Mouse (Mus musculus) heart, embryonic 16.5 days (tissue): ENCODE data around the gene 4833423E24Rik. TPM values are rescaled to one million over a fixed set of nuclear protein-coding genes. Genes with fewer than 3 reads are reported as not detected.

Source experiments
- ATAC-seq: fragments of 200-750 bp; cut with Nextera tagmentation; replicated peaks from 2 replicates; pipeline ENCODE4 v1.8.0; 2017; ENCODE audit warnings: moderate number of reproducible peaks; ENCODE audit not compliant: insufficient read depth, low FRiP score; ENCODE audit errors: extremely low read depth
- H3K27ac ChIP-seq: fragments of 300-500 bp; sonication (generic); 2 replicates; pipeline ENCODE4 v1.5.1; 2014; ENCODE audit warnings: mild to moderate bottlenecking, low read length, control low read depth, moderate library complexity
- H3K27me3 ChIP-seq: fragments of 300-500 bp; sonication (generic); 2 replicates; pipeline ENCODE4 v1.6.1; 2014; ENCODE audit warnings: low read length, mixed read lengths; ENCODE audit not compliant: control insufficient read depth, insufficient read depth
- H3K36me3 ChIP-seq: fragments of 300-500 bp; sonication (generic); 2 replicates; pipeline ENCODE4 v1.6.1; 2014; ENCODE audit not compliant: control insufficient read depth, insufficient read depth
- H3K4me1 ChIP-seq: fragments of 300-500 bp; sonication (generic); 2 replicates; pipeline ENCODE4 v1.6.1; 2014; ENCODE audit warnings: low read length, mixed read lengths; ENCODE audit not compliant: control insufficient read depth, insufficient read depth
- H3K4me2 ChIP-seq: fragments of 300-500 bp; sonication (generic); 2 replicates; pipeline ENCODE4 v1.6.1; 2014; ENCODE audit warnings: low read depth, mild to moderate bottlenecking, control low read depth, low read length
- H3K4me3 ChIP-seq: fragments of 300-500 bp; sonication (generic); 2 replicates; pipeline ENCODE4 v1.5.1; 2014; ENCODE audit warnings: mild to moderate bottlenecking, control low read depth, low read length
- H3K9ac ChIP-seq: fragments of 300-500 bp; sonication (generic); 2 replicates; pipeline ENCODE4 v1.6.1; 2014; ENCODE audit warnings: low read length, control low read depth
- H3K9me3 ChIP-seq: fragments of 300-500 bp; sonication (generic); replicated peaks from 2 replicates; pipeline ENCODE4 v1.6.1; 2016; ENCODE audit warnings: low read length; ENCODE audit not compliant: control insufficient read depth
- WGBS: fragments of 180-500 bp; shearing (Covaris S2); extraction: QIAGEN DNeasy Blood & Tissue Kit; methylation state at CpG from one replicate; pipeline ENCODE4 v1.1.7; 2014; 5-methylcytosine and 5-hydroxymethylcytosine counted together
- polyA plus RNA-seq: library from polyadenylated mRNA; unstranded; fragments of >200 nt; fragmentation: Nextera tagmentation; extraction: Ambion mirVana; gene quantifications from 2 replicates; pipeline ENCODE4 v1.2.1, GENCODE M21; 2015

4833423E24Rik gene
- 0.15 and 0.29 TPM in 2 replicates for polyA plus RNA-seq

GRCm38 (mm10) chr2:85518879-85519278, at the start of gene 4833423E24Rik:
TSS of gene 4833423E24Rik (minus strand) at chr2:85519024.
- no peaks in the 10 kb centered on the region for H3K36me3 ChIP-seq
- H3K27me3 ChIP-seq: no peaks in the 10 kb centered on the region
- H3K27ac ChIP-seq: no peak within 1 kb of the TSS
- no peak within 1 kb of the TSS for H3K4me2 ChIP-seq
- no peak within 1 kb of the TSS for H3K9ac ChIP-seq
- ATAC-seq: no peak
- no peaks in the 10 kb centered on the region for H3K9me3 ChIP-seq
- H3K4me3 ChIP-seq: no peak within 1 kb of the TSS
- no peaks in the 10 kb centered on the region for H3K4me1 ChIP-seq
- WGBS: 34% methylated on average over 4 of the region's 4 CpGs

DNA sequence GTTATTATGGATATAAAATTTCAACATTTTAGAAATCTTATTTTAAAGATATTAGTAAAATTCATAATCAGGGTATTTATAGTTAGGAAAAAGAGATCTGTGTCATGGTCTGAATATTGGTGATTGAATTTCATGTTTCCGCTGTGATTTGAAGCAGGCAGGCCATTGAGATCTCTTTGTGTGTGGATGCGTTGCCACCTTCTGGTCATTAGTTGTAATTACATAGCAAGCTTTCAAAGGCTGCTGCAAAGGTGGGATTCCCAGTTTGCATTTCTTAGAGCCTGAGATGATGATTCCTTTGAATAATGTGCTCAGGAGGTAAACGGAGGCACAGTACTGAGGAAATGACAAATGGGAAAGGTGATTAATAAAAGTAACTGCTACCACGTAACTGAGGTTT, 42.4 kb upstream of the 4833423E24Rik start:
- WGBS: 18% methylated on average over 4 of the region's 4 CpGs
- no peak overlapping the region for H3K4me2 ChIP-seq
- no peaks in the 10 kb centered on the region for H3K36me3 ChIP-seq
- H3K27ac ChIP-seq: no peak overlapping the region
- no peak for ATAC-seq
- no peaks in the 10 kb centered on the region for H3K9me3 ChIP-seq
- H3K4me3 ChIP-seq: no peak overlapping the region
- no peak overlapping the region for H3K9ac ChIP-seq
- H3K27me3 ChIP-seq: no peaks in the 10 kb centered on the region
- no peaks in the 10 kb centered on the region for H3K4me1 ChIP-seq

GRCm38 (mm10) chr2:85560226-85560625, 41.4 kb upstream of the 4833423E24Rik start:
- H3K4me1 ChIP-seq: no peaks in the 10 kb centered on the region
- no peak overlapping the region for H3K27ac ChIP-seq
- H3K9me3 ChIP-seq: no peaks in the 10 kb centered on the region
- WGBS: 36% methylated on average over 4 of the region's 4 CpGs
- no peak overlapping the region for H3K4me3 ChIP-seq
- ATAC-seq: no peak
- H3K4me2 ChIP-seq: no peak overlapping the region
- no peaks in the 10 kb centered on the region for H3K27me3 ChIP-seq
- no peak overlapping the region for H3K9ac ChIP-seq
- no peaks in the 10 kb centered on the region for H3K36me3 ChIP-seq

DNA sequence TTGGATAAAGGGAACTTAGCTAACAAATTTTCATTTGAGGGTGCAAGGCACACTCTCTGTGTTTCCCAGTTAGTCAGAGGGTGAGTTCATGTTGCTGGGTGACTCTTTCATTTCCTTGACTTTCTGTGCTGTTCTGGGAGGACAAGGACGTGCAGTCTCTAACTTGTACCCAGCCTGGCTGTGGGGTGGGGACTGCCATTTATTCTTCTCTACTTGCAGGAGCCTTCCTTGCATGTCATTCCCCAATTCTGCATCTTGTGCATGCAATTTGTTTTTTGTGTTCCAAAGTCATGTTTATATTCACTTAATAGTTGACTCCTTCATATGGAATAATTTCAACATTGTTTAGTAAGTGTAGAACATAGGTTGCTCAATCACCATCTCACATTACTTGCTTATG, 36.0 kb upstream of the 4833423E24Rik start:
- Histone ChIP-seq H3K27ac (no peak overlapping the region), H3K4me2 (no peak overlapping the region), H3K9me3 (no peaks in the 10 kb centered on the region), H3K9ac (no peak overlapping the region), H3K27me3 (no peaks in the 10 kb centered on the region), H3K36me3 (no peaks in the 10 kb centered on the region), H3K4me1 (no peaks in the 10 kb centered on the region), H3K4me3 (no peak overlapping the region)
- 56% methylated on average over 1 of the region's 1 CpGs for WGBS
- no peak for ATAC-seq

DNA sequence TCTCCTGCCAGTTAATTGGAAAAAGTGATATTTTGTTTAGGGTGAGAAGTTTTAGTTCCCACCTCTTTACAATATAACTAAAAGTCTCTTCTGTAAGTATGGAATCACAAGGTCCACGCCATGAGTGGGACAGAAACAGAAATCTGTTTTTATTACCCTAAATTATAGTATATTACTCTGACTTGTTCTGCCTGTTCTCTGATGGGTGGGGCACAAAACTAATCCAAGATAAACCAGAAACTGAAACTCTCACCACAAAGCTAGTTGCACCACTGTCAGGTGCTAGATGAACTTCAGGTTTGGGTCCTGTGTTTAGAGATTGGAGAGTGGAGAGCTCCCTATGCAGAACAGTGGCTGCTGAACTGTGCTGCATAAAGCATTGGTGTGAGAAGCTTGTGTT, 15.1 kb upstream of the 4833423E24Rik start:
- WGBS: 79% methylated on average over 1 of the region's 1 CpGs
- no peak for ATAC-seq
- H3K4me2 ChIP-seq: no peak overlapping the region
- no peaks in the 10 kb centered on the region for H3K27me3 ChIP-seq
- no peak overlapping the region for H3K9ac ChIP-seq
- no peaks in the 10 kb centered on the region for H3K36me3 ChIP-seq
- no peaks in the 10 kb centered on the region for H3K9me3 ChIP-seq
- H3K4me3 ChIP-seq: no peak overlapping the region
- no peaks in the 10 kb centered on the region for H3K4me1 ChIP-seq
- H3K27ac ChIP-seq: no peak overlapping the region

DNA sequence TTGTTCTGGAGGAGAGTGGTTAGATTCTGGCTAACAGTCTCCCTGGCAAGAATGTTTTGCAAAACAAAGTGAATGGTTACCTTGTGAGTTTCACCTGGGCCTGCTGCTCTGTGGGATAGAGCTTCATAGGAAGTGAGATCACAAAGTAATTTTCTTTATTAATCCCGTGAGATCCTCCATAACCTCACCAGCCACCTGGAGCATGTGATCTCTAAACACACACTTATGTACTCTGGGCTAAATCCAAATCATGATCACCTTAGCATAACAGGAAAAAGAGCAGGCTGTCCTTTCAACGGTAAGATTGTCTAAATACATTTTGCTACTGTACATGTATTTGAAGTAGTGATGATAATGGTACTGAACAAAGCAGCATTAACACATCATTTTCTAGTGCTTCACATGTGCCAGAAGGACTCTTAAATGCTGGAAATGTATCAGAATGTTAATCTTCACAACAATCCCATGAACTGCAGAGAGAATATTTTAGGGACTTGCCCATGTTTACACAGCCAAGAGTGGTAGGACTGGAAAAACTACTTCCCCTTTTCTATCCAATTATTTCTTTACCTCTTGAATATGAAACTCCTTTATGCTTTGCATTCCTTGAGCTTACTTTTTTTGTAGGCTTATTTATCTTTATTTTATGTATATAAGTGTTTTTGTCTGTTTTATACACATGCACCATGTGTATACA, 13.4 kb upstream of the 4833423E24Rik start:
- Histone ChIP-seq H3K4me3 (no peak overlapping the region), H3K4me1 (no peaks in the 10 kb centered on the region), H3K9me3 (no peaks in the 10 kb centered on the region), H3K27me3 (no peaks in the 10 kb centered on the region), H3K9ac (no peak overlapping the region), H3K4me2 (no peak overlapping the region), H3K36me3 (no peaks in the 10 kb centered on the region), H3K27ac (no peak overlapping the region)
- WGBS: 71% methylated on average over 2 of the region's 2 CpGs
- no peak for ATAC-seq

DNA sequence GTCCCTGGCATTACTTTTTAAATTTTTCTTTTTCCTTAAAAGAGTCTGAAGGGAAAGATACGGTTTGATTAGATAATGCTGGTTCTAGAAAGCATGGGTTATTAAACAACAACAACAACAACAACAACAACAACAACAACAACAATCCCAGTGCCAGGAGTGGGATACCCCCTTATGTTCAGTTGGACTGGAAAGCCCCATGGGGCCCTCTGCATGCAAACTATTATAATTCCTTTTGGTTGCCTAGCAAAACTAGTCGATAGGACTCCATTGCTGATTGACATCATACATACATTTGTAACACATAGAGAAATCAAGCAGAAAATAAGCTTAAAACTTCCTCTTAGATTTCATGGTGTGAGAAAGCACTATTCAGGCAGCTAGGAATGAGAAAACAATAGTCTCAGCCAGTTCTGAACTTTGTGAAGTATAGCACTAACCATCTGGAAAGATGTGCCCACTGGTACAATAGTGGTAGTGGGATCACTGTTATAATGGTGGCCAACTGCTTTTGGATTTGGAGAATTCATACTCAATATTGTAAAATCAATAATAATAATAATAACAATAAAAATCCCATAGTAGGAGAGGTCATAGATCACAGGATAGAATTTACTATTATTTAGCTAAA, 4.2 kb upstream of the 4833423E24Rik start:
- H3K27ac ChIP-seq: no peak overlapping the region
- no peak for ATAC-seq
- H3K27me3 ChIP-seq: no peaks in the 10 kb centered on the region
- H3K36me3 ChIP-seq: no peaks in the 10 kb centered on the region
- no peaks in the 10 kb centered on the region for H3K4me1 ChIP-seq
- no peak overlapping the region for H3K9ac ChIP-seq
- WGBS: 81% methylated on average over 2 of the region's 2 CpGs
- no peaks in the 10 kb centered on the region for H3K9me3 ChIP-seq
- H3K4me2 ChIP-seq: no peak overlapping the region
- H3K4me3 ChIP-seq: no peak overlapping the region

DNA sequence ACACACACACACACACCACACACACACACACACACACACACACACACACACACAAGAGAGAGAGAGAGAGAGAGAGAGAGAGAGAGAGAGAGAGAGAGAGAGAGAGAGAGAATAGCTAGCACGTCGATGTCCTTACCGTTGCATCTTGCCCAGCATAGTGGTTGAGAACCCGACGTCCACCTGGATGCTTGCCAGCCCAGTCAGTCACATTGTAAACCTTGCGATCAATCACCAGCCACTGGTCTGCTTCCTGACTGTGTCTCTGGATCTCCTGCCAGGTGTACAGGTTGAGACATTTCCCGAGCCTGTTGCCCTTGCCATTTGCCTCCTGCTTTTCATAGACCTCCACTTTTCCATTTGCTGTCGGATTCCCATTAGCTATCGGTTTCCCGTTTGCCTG, 532 bp downstream of the 4833423E24Rik start:
- H3K4me1 ChIP-seq: no peaks in the 10 kb centered on the region
- no peak overlapping the region for H3K4me3 ChIP-seq
- H3K9ac ChIP-seq: no peak overlapping the region
- ATAC-seq: no peak
- no peak overlapping the region for H3K4me2 ChIP-seq
- no peaks in the 10 kb centered on the region for H3K27me3 ChIP-seq
- H3K27ac ChIP-seq: no peak overlapping the region
- no peaks in the 10 kb centered on the region for H3K36me3 ChIP-seq
- no peaks in the 10 kb centered on the region for H3K9me3 ChIP-seq
- 87% methylated on average over 10 of the region's 10 CpGs for WGBS

GRCm38 (mm10) chr2:85510376-85510775, 8.4 kb downstream of the 4833423E24Rik start:
- no peaks in the 10 kb centered on the region for H3K4me1 ChIP-seq
- H3K4me2 ChIP-seq: no peak overlapping the region
- ATAC-seq: no peak
- H3K36me3 ChIP-seq: no peaks in the 10 kb centered on the region
- 72% methylated on average over 3 of the region's 3 CpGs for WGBS
- H3K9me3 ChIP-seq: no peaks in the 10 kb centered on the region
- H3K27ac ChIP-seq: no peak overlapping the region
- H3K27me3 ChIP-seq: no peaks in the 10 kb centered on the region
- H3K4me3 ChIP-seq: no peak overlapping the region
- no peak overlapping the region for H3K9ac ChIP-seq
